Mouse (Mus musculus) midbrain, embryonic 15.5 days (tissue): ENCODE results near the gene Cxcr6. TPM values are rescaled to one million over a fixed set of nuclear protein-coding genes. Genes with fewer than 3 reads are reported as not detected.

ENCODE experiments used
- ATAC-seq: fragments of 200-750 bp; cut with Nextera tagmentation; replicated peaks from 2 replicates; pipeline ENCODE4 v1.8.0; 2017; ENCODE audit warnings: moderate TSS enrichment
- H3K27ac ChIP-seq: fragments of 300-500 bp; sonication (generic); 2 replicates; pipeline ENCODE4 v1.5.1; 2015; ENCODE audit warnings: mild to moderate bottlenecking, inconsistent platforms
- H3K27me3 ChIP-seq: fragments of 300-500 bp; sonication (generic); replicated peaks from 2 replicates; pipeline ENCODE4 v1.6.1; 2015; ENCODE audit warnings: inconsistent platforms
- H3K36me3 ChIP-seq: fragments of 300-500 bp; sonication (generic); replicated peaks from 2 replicates; pipeline ENCODE4 v1.6.1; 2015; ENCODE audit warnings: inconsistent platforms
- H3K4me1 ChIP-seq: fragments of 300-500 bp; sonication (generic); 2 replicates; pipeline ENCODE4 v1.6.1; 2015; ENCODE audit warnings: inconsistent platforms
- H3K4me2 ChIP-seq: fragments of 300-500 bp; sonication (generic); 2 replicates; pipeline ENCODE4 v1.6.1; 2015; ENCODE audit warnings: inconsistent platforms, mild to moderate bottlenecking, moderate library complexity
- H3K4me3 ChIP-seq: fragments of 300-500 bp; sonication (generic); 2 replicates; pipeline ENCODE4 v1.5.1; 2015; ENCODE audit warnings: mild to moderate bottlenecking, inconsistent platforms
- H3K9ac ChIP-seq: fragments of 300-500 bp; sonication (generic); 2 replicates; pipeline ENCODE4 v1.6.1; 2015; ENCODE audit warnings: mild to moderate bottlenecking, inconsistent platforms
- H3K9me3 ChIP-seq: fragments of 300-500 bp; sonication (generic); 2 replicates; pipeline ENCODE4 v1.6.1; 2016; ENCODE audit warnings: inconsistent platforms
- WGBS: fragments of 180-500 bp; shearing (Covaris S2); methylation state at CpG from one replicate; pipeline ENCODE4 v1.1.7; 2015; ENCODE audit warnings: mixed read lengths; 5-methylcytosine and 5-hydroxymethylcytosine counted together
- polyA plus RNA-seq: library from polyadenylated mRNA; unstranded; fragments of >200 nt; fragmentation: Nextera tagmentation; extraction: Ambion mirVana; gene quantifications from 2 replicates; pipeline ENCODE4 v1.2.1, GENCODE M21; 2015

Cxcr6 gene
- polyA plus RNA-seq, 1 experiment from 2014 or later = 0.19 TPM

DNA sequence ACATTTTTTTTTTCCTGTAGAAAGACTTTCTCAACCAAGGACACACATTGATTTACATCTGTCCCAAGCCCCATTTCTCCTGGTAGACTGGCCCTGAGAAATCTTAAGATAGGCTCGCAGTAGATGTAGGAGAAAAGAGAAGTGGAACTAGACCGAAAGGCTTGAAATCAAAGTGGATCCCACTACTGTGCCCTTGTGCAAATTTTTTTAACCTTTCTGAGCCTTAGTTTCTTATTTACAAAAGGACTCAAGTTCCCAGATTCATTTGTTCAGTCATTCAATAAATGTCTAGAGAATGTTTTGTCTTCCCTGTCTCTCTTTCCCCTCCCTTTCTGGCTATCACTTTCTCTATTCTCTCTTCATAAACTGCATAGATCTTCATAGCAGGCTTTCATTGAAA is 50.6 kb downstream of the Cxcr6 start:
- Histone ChIP-seq H3K4me1 (peaks cover 4% of the 10 kb centered on the region), H3K9ac (no peak overlapping the region), H3K27ac (no peak overlapping the region), H3K4me3 (no peak overlapping the region), H3K36me3 (no peaks in the 10 kb centered on the region), H3K4me2 (no peak overlapping the region), H3K9me3 (no peaks in the 10 kb centered on the region), H3K27me3 (no peaks in the 10 kb centered on the region)
- WGBS = 87% methylated on average over 2 of the region's 2 CpGs
- no peak for ATAC-seq

Other genes starting within 250 kb of the Cxcr6 start
- gene Slc6a20b, start 173.9 kb upstream of the Cxcr6 start, polyA plus RNA-seq = 0.46 and 0.49 TPM in 2 replicates
- gene Ccr9, start 128.0 kb upstream of the Cxcr6 start, polyA plus RNA-seq = 0.51 and 0.59 TPM in 2 replicates
- gene Slc6a20a, start 127.6 kb upstream of the Cxcr6 start, polyA plus RNA-seq = 14.6 and 18.1 TPM in 2 replicates
- 42.8 and 45.2 TPM in 2 replicates for gene Lztfl1, start 88.8 kb upstream of the Cxcr6 start, polyA plus RNA-seq
- gene Fyco1, start 45.4 kb downstream of the Cxcr6 start, polyA plus RNA-seq = 18.7 and 19.0 TPM in 2 replicates
- 0.05 and 0.09 TPM in 2 replicates for gene Xcr1, start 55.6 kb downstream of the Cxcr6 start, polyA plus RNA-seq
- 0.84 and 1.0 TPM in 2 replicates for gene Ccr1, start 162.2 kb downstream of the Cxcr6 start, polyA plus RNA-seq
- gene Ccr1l1, start 171.9 kb downstream of the Cxcr6 start, polyA plus RNA-seq = not detected in 2 replicates
- not detected in 2 replicates for gene Ccr3, start 215.5 kb downstream of the Cxcr6 start, polyA plus RNA-seq